Mouse (Mus musculus) MEL (cell line): ENCODE measurements around the gene Limch1. TPM values are rescaled to one million over a fixed set of nuclear protein-coding genes. Genes with fewer than 3 reads are reported as not detected.

Experiments used
- DNase-seq: peaks from one replicate; pipeline ENCODE4 v3.0.0; 2011; ENCODE audit warnings: low read depth, low spot score
- H3K27ac ChIP-seq: 2 replicates; pipeline ENCODE4 v1.5.1; 2012; ENCODE audit warnings: low read depth, mild to moderate bottlenecking, control low read depth, low read length, moderate library complexity; ENCODE audit not compliant: control insufficient read depth
- H3K27me3 ChIP-seq, 2 experiments: fragments of 150-350 bp in 1 of 2; sonication (generic) in 1 of 2; 2 replicates each; pipeline ENCODE4 v1.6.1; 2012; ENCODE audit warnings: low read length in 2 of 2, mild to moderate bottlenecking in 2 of 2, improper control_type of control experiment in 1 of 2, moderate library complexity in 1 of 2; ENCODE audit not compliant: insufficient read depth in 2 of 2, control insufficient read depth in 1 of 2
- H3K36me3 ChIP-seq, 2 experiments: 2 replicates each; pipeline ENCODE4 v1.6.1; 2012 to 2014; ENCODE audit warnings: low read length in 2 of 2, improper control_type of control experiment in 1 of 2, inconsistent platforms in 1 of 2, mild to moderate bottlenecking in 1 of 2; ENCODE audit not compliant: insufficient read depth in 2 of 2, control insufficient read depth in 1 of 2
- H3K4me1 ChIP-seq, 2 experiments: fragments of 150-350 bp in 1 of 2; sonication (generic) in 1 of 2; 2 replicates each; pipeline ENCODE4 v1.6.1; 2012; ENCODE audit warnings: low read length in 2 of 2, improper control_type of control experiment in 1 of 2, mild to moderate bottlenecking in 1 of 2; ENCODE audit not compliant: insufficient read depth in 2 of 2, control insufficient read depth in 1 of 2
- H3K4me3 ChIP-seq, 2 experiments: fragments of 150-350 bp in 1 of 2; sonication (generic) in 1 of 2; 2 replicates each; pipeline ENCODE4 v1.5.1; 2012; ENCODE audit warnings: low read depth in 2 of 2, low read length in 2 of 2, mild to moderate bottlenecking in 2 of 2, moderate library complexity in 2 of 2, control low read depth in 1 of 2, improper control_type of control experiment in 1 of 2; ENCODE audit not compliant: control insufficient read depth in 1 of 2, insufficient read depth in 1 of 2
- H3K79me2 ChIP-seq: 2 replicates; pipeline ENCODE4 v1.6.1; 2012; ENCODE audit warnings: mild to moderate bottlenecking, low read length, moderate library complexity; ENCODE audit not compliant: control insufficient read depth, poor library complexity, insufficient read depth
- H3K9ac ChIP-seq: 2 replicates; pipeline ENCODE4 v1.6.1; 2012; ENCODE audit warnings: low read depth, mild to moderate bottlenecking, control low read depth, low read length, moderate library complexity; ENCODE audit not compliant: control insufficient read depth, poor library complexity, severe bottlenecking
- H3K9me3 ChIP-seq: fragments of 150-350 bp; sonication (generic); replicated peaks from 2 replicates; pipeline ENCODE4 v1.6.1; 2012; ENCODE audit warnings: mild to moderate bottlenecking, low read length, improper control_type of control experiment, moderate library complexity; ENCODE audit not compliant: insufficient read depth
- CHD2 ChIP-seq: IDR thresholded peaks from 2 replicates; pipeline ENCODE4 v1.6.1; 2011; ENCODE audit warnings: low read length, improper control_type of control experiment
- CTCF ChIP-seq, 3 experiments: IDR thresholded peaks in 2 of 3; conservative IDR thresholded peaks in 1 of 3; 2 replicates each; pipeline ENCODE4 v1.5.1; 2011 to 2012; ENCODE audit warnings: low read length in 3 of 3, low read depth in 2 of 3, mild to moderate bottlenecking in 2 of 3, improper control_type of control experiment in 1 of 3, inconsistent platforms in 1 of 3, mixed read lengths in 1 of 3, moderate library complexity in 1 of 3; ENCODE audit not compliant: control insufficient read depth in 1 of 3, insufficient read depth in 1 of 3, poor library complexity in 1 of 3, severe bottlenecking in 1 of 3
- ELF1 ChIP-seq: IDR thresholded peaks from 2 replicates; pipeline ENCODE4 v1.6.1; 2014; ENCODE audit warnings: low read depth, mild to moderate bottlenecking, inconsistent platforms, low read length, improper control_type of control experiment, moderate library complexity
- ETS1 ChIP-seq: IDR thresholded peaks from 2 replicates; pipeline ENCODE4 v1.6.1; 2012; ENCODE audit warnings: low read depth, mild to moderate bottlenecking, inconsistent platforms, low read length, improper control_type of control experiment, moderate library complexity
- GABPA ChIP-seq: IDR thresholded peaks from 2 replicates; pipeline ENCODE4 v1.6.1; 2012; ENCODE audit warnings: low read depth, mild to moderate bottlenecking, inconsistent platforms, low read length, improper control_type of control experiment, moderate library complexity
- GATA1 ChIP-seq: IDR thresholded peaks from 2 replicates; pipeline ENCODE4 v1.6.1; 2011; ENCODE audit warnings: low read depth, low read length, improper control_type of control experiment
- HCFC1 ChIP-seq: IDR thresholded peaks from 2 replicates; pipeline ENCODE4 v1.6.1; 2012; ENCODE audit warnings: low read depth, mild to moderate bottlenecking, inconsistent platforms, low read length, improper control_type of control experiment, moderate library complexity
- KAT2A ChIP-seq: conservative IDR thresholded peaks from 2 replicates; pipeline ENCODE4 v1.6.1; 2012; ENCODE audit warnings: low read depth, low read length, improper control_type of control experiment, inconsistent platforms
- MAFK ChIP-seq: IDR thresholded peaks from 2 replicates; pipeline ENCODE4 v1.6.1; 2011; ENCODE audit warnings: low read depth, mild to moderate bottlenecking, low read length, improper control_type of control experiment, borderline replicate concordance
- MEF2A ChIP-seq: IDR thresholded peaks from 2 replicates; pipeline ENCODE4 v1.6.1; 2014; ENCODE audit warnings: low read depth, mild to moderate bottlenecking, inconsistent platforms, low read length, improper control_type of control experiment; ENCODE audit not compliant: poor library complexity, insufficient replicate concordance, severe bottlenecking; ENCODE audit errors: extremely low read depth
- MYB ChIP-seq: IDR thresholded peaks from 2 replicates; pipeline ENCODE4 v1.6.1; 2011; ENCODE audit warnings: mild to moderate bottlenecking, low read depth, low read length, improper control_type of control experiment
- NELFE ChIP-seq: IDR thresholded peaks from 2 replicates; pipeline ENCODE4 v1.6.1; 2011; ENCODE audit warnings: low read depth, low read length, improper control_type of control experiment
- NRF1 ChIP-seq: IDR thresholded peaks from 2 replicates; pipeline ENCODE4 v1.6.1; 2014; ENCODE audit warnings: low read depth, mild to moderate bottlenecking, inconsistent platforms, low read length, improper control_type of control experiment, moderate library complexity; ENCODE audit not compliant: poor library complexity, insufficient read depth, severe bottlenecking
- POLR2A ChIP-seq, 2 experiments: IDR thresholded peaks; 2 replicates each; pipeline ENCODE4 v1.6.1; 2011 to 2012; ENCODE audit warnings: low read length in 2 of 2, mild to moderate bottlenecking in 2 of 2, control low read depth in 1 of 2, improper control_type of control experiment in 1 of 2, low read depth in 1 of 2, moderate library complexity in 1 of 2; ENCODE audit not compliant: control insufficient read depth in 1 of 2, insufficient read depth in 1 of 2, poor library complexity in 1 of 2
- POLR2AphosphoS5 ChIP-seq: IDR thresholded peaks from 2 replicates; pipeline ENCODE4 v1.6.1; 2012; ENCODE audit warnings: low read depth, borderline replicate concordance, mild to moderate bottlenecking, inconsistent platforms, low read length, moderate library complexity, mixed read lengths
- TAL1 ChIP-seq: IDR thresholded peaks from 2 replicates; pipeline ENCODE4 v1.6.1; 2012; ENCODE audit warnings: mild to moderate bottlenecking, inconsistent platforms, low read length, moderate library complexity, mixed read lengths
- TCF12 ChIP-seq: IDR thresholded peaks from 2 replicates; pipeline ENCODE4 v1.6.1; 2014; ENCODE audit warnings: low read depth, mild to moderate bottlenecking, inconsistent platforms, low read length, improper control_type of control experiment, moderate library complexity
- USF1 ChIP-seq: IDR thresholded peaks from 2 replicates; pipeline ENCODE4 v1.6.1; 2014; ENCODE audit warnings: low read depth, mild to moderate bottlenecking, inconsistent platforms, low read length, improper control_type of control experiment, moderate library complexity
- ZC3H11A ChIP-seq: IDR thresholded peaks from 2 replicates; pipeline ENCODE4 v1.6.1; 2012; ENCODE audit warnings: low read depth, mild to moderate bottlenecking, inconsistent platforms, low read length, improper control_type of control experiment
- ZKSCAN1 ChIP-seq: IDR thresholded peaks from 2 replicates; pipeline ENCODE4 v1.6.1; 2012; ENCODE audit warnings: low read depth, mild to moderate bottlenecking, inconsistent platforms, low read length, improper control_type of control experiment, moderate library complexity
- polyA plus RNA-seq, 2 experiments: library from polyadenylated mRNA; stranded (reverse) in 1 of 2; unstranded in 1 of 2; fragments of >175 nt in 1 of 2; fragments of >200 nt in 1 of 2; gene quantifications; 2 replicates each; pipeline versions ENCODE4 v1.2.1 to v1.2.4; 2012; ENCODE audit warnings: low replicate concordance in 2 of 2, low read depth in 1 of 2; ENCODE audit not compliant: insufficient read length in 2 of 2, insufficient read depth in 1 of 2, missing spikeins in 1 of 2
- total RNA-seq: library from RNA; depleted of rRNA; stranded (reverse); fragments of 300-350 nt; gene quantifications from 2 replicates; pipeline ENCODE4 v1.2.3, GENCODE M21; 2012

Limch1 gene
- total and polyA plus RNA-seq, 3 experiments = not detected

- Histone ChIP-seq H3K9me3 (no peaks in the 10 kb centered on the region), H3K27ac (no peak overlapping the region), H3K4me3 (no peak overlapping the region), H3K4me1 (no peaks in the 10 kb centered on the region), H3K79me2 (no peaks in the 10 kb centered on the region), H3K27me3 (no peaks in the 10 kb centered on the region), H3K36me3 (no peaks in the 10 kb centered on the region), H3K9ac (no peak overlapping the region)
- TF ChIP-seq POLR2AphosphoS5 (no peak), TAL1 (no peak), POLR2A (IDR thresholded peaks at IDR 0.05; ENCODE audit: control insufficient read depth in 1 of 2, insufficient read depth in 1 of 2, low read depth in 1 of 2, low read length in 2 of 2, poor library complexity in 1 of 2) (no peak), ZKSCAN1 (no peak), MAFK (no peak), MEF2A (no peak), CHD2 (no peak), GATA1 (no peak), TCF12 (no peak), NELFE (no peak), ELF1 (no peak), ZC3H11A (no peak), KAT2A (no peak)
- DNase-seq = no peak
Observed at GRCm38 (mm10) chr5:66876018-66876805, 130.6 kb downstream of the Limch1 start.

- Histone ChIP-seq H3K79me2 (no peaks in the 10 kb centered on the region), H3K27ac (no peak overlapping the region), H3K36me3 (no peaks in the 10 kb centered on the region), H3K27me3 (no peaks in the 10 kb centered on the region), H3K9ac (no peak overlapping the region), H3K4me3 (no peak overlapping the region), H3K4me1 (no peaks in the 10 kb centered on the region), H3K9me3 (no peaks in the 10 kb centered on the region)
- no peak for DNase-seq
- TF ChIP-seq MYB = no peak
- no peak for TF ChIP-seq CTCF (IDR thresholded peaks at IDR 0.05 in 2 of 3, conservative IDR thresholded peaks at IDR 0.05 in 1 of 3; ENCODE audit: control insufficient read depth in 1 of 3, insufficient read depth in 1 of 3, low read depth in 2 of 3, low read length in 3 of 3, poor library complexity in 1 of 3, severe bottlenecking in 1 of 3)
- no peak for TF ChIP-seq NRF1
- no peak for TF ChIP-seq HCFC1
- no peak for TF ChIP-seq GABPA
- no peak for TF ChIP-seq USF1
- no peak for TF ChIP-seq TAL1
- no peak for TF ChIP-seq ETS1
Observed at GRCm38 (mm10) chr5:66877066-66877465, 131.4 kb downstream of the Limch1 start.
